Mouse (Mus musculus) Muller cell, postnatal 12 days (primary cell): ENCODE measurements around the gene Ogfrl1.
A peak's percentile ranks its signal among the peaks of the same experiment; 100 is the strongest.

Source experiments
- DNase-seq: peaks from one replicate; pipeline ENCODE4 v3.0.0-alpha.2; 2015; ENCODE audit errors: inconsistent ontology term

Gene Ogfrl1

DNA sequence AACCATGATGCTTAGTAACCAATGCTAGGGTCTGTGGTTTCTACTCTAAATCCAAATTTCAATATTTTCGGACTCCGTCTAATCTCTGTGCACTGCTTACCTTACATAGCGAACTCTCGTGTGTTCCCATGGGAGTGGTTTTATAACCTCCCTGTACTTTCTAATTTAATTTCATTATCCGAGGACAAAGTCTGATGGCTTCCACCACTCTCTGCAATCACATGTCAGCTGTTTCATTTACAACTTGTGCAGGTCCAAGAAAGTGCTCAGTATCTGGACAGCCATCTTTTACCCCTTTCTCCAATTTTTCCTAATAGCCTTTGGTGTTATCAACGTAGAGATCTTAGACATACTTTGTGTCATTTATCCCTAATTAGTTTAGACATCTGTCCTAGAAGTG lies 44.7 kb downstream of the Ogfrl1 start:
- DNase-seq = no peak

GRCm38 (mm10) chr1:23351756-23352155 lies 45.8 kb downstream of the Ogfrl1 start:
- DNase-seq = no peak

DNA sequence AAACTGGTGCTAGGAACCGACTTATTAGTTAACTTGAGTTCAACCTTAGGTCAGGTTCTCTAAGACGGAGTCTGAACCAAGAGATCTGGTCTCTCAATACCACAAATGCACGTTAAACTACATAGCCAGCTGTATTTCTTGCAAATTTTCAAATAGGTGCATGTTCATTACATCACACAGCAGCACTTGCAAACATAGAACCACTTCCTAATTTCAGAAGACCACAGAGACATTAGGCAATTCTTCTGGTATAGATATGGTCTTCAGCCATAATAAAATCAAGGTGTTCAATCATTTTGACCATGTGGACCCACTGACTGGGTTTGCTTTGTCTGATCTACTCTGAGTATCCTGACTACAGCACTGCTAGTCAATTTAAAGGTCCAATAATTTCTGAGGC lies 51.9 kb downstream of the Ogfrl1 start:
- DNase-seq = no peak

DNA sequence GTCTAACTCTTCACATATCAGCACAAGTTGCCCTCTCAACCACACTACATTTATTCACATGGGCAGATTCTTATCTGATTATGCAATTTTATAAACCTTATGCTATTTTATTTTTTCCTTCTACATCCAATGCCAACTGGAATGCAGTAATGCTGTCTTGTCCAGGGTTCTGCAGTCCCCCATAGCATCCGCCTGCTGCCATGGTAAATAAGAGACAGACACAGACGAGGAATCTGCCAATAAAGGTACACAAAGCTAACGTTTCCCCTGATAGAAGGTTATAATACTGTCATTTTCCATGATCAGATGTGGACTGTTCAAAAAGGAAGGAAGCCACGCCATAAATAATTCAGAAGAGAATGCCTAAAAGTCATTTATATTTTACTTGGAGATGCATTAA lies 54.7 kb downstream of the Ogfrl1 start:
- no peak for DNase-seq

- no peak for DNase-seq
Observed at GRCm38 (mm10) chr1:23342224-23342623, 55.3 kb downstream of the Ogfrl1 start.

DNA sequence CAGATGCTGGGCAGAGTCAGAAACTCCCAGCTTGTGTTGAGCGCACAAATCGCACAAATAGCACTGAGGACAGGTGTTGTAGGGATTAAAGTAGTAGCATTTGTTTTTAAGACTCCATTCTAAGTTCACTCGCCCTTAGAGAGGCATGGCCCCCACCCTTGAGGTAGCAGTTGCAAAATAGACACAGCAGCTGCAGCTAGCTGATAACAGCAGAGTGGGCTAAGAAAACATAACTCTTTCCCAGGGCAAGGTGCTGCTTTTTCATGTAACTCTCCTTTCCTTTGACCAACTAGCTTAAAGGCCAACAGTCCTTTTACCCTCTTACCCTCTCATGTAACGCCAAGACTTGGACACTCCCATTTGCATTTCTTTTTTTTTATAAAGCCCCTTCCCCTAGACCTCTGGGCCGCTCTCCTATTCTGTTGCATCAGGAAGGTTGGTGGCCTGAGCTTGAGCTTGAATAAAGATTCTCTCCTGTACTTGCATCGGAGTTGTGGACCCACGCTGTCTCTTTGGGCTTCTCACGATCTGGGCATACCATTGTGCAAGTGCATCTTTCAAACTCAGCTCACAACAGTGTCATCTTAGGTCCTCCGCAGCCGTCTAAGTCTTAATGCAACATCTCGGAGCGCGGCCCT lies 61.7 kb downstream of the Ogfrl1 start:
- no peak for DNase-seq

DNA sequence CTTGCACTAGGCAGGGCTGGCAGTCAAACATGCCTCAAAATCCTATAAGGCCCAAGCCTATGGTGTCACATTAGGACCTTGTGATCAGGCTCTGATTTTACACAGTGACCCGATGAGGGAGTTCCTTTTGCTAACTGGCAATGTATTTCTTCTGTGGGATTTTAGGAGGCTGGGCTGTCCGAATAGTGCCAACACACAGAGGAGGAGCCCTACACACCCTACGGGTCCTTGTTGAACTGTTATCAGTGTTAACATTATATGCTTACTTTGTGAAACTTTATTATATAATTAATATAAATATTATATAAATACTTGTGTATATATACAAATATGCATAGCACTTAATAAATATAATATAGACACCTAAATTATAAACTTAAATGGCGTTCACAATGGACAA lies 62.5 kb downstream of the Ogfrl1 start:
- no peak for DNase-seq

- no peak for DNase-seq
Observed at GRCm38 (mm10) chr1:23332192-23332591, 65.4 kb downstream of the Ogfrl1 start.

GRCm38 (mm10) chr1:23325160-23325559 lies 72.4 kb downstream of the Ogfrl1 start:
- DNase-seq = no peak

- DNase-seq = peak; percentile 60
Observed at GRCm38 (mm10) chr1:23324226-23324625, 73.3 kb downstream of the Ogfrl1 start.

- no peak for DNase-seq
Observed at GRCm38 (mm10) chr1:23323286-23323685, 74.3 kb downstream of the Ogfrl1 start.

- no peak for DNase-seq
Observed at GRCm38 (mm10) chr1:23322208-23322607, 75.4 kb downstream of the Ogfrl1 start.

- peak; percentile 47 for DNase-seq
Observed at GRCm38 (mm10) chr1:23321331-23321851, 76.2 kb downstream of the Ogfrl1 start.

- DNase-seq = peak; percentile 16
Observed at GRCm38 (mm10) chr1:23320591-23321195, 76.9 kb downstream of the Ogfrl1 start.
